Mouse (Mus musculus) WW6 (cell line): ENCODE data around the gene Mrpl4.
A peak's percentile ranks its signal among the peaks of the same experiment; 100 is the strongest.

Source experiments
- DNase-seq: peaks from one replicate; pipeline ENCODE4 v3.0.0-alpha.2; 2013; ENCODE audit warnings: low read depth, low spot score

Gene Mrpl4

GRCm38 (mm10) chr9:21017177-21017575, 14.6 kb downstream of the Mrpl4 start:
- no peak for DNase-seq

GRCm38 (mm10) chr9:21018600-21018999, 16.1 kb downstream of the Mrpl4 start:
- DNase-seq = no peak

- no peak for DNase-seq
Measured at GRCm38 (mm10) chr9:21021363-21021762, 18.8 kb downstream of the Mrpl4 start.

GRCm38 (mm10) chr9:21022288-21022687, 19.8 kb downstream of the Mrpl4 start:
- no peak for DNase-seq

GRCm38 (mm10) chr9:21022726-21023125, 20.2 kb downstream of the Mrpl4 start:
- DNase-seq = no peak

- DNase-seq = no peak
Measured at GRCm38 (mm10) chr9:21025258-21025810, 22.8 kb downstream of the Mrpl4 start.

- no peak for DNase-seq
Measured at GRCm38 (mm10) chr9:21026849-21027248, 24.3 kb downstream of the Mrpl4 start.

- no peak for DNase-seq
Measured at GRCm38 (mm10) chr9:21027774-21028290, 25.3 kb downstream of the Mrpl4 start.

- DNase-seq = no peak
Measured at GRCm38 (mm10) chr9:21028560-21029110, 26.1 kb downstream of the Mrpl4 start.

GRCm38 (mm10) chr9:21029291-21030054, 26.9 kb downstream of the Mrpl4 start, which contains the start of gene Icam4:
TSS of gene Icam4 (plus strand) at chr9:21029373.
- DNase-seq = peak; percentile 78

GRCm38 (mm10) chr9:21030055-21030600, 27.6 kb downstream of the Mrpl4 start:
- DNase-seq = no peak

- peak; percentile 87 for DNase-seq
Measured at GRCm38 (mm10) chr9:21030781-21031250, 28.3 kb downstream of the Mrpl4 start.

GRCm38 (mm10) chr9:21031251-21031895, 28.8 kb downstream of the Mrpl4 start:
- no peak for DNase-seq

GRCm38 (mm10) chr9:21031896-21032351, 29.4 kb downstream of the Mrpl4 start, which contains the start of gene Icam5:
TSS of gene Icam5 (plus strand) at chr9:21032073.
- no peak for DNase-seq

- no peak for DNase-seq
Measured at GRCm38 (mm10) chr9:21032491-21032890, 30.0 kb downstream of the Mrpl4 start.

- DNase-seq = peak; percentile 83
Measured at GRCm38 (mm10) chr9:21033136-21033535, 30.6 kb downstream of the Mrpl4 start.

GRCm38 (mm10) chr9:21034481-21035085, 32.0 kb downstream of the Mrpl4 start:
- DNase-seq = no peak

GRCm38 (mm10) chr9:21035586-21035985, 33.0 kb downstream of the Mrpl4 start:
- DNase-seq = no peak

- no peak for DNase-seq
Measured at GRCm38 (mm10) chr9:21036161-21036560, 33.6 kb downstream of the Mrpl4 start.

GRCm38 (mm10) chr9:21036666-21037065, 34.1 kb downstream of the Mrpl4 start:
- no peak for DNase-seq

GRCm38 (mm10) chr9:21037481-21037891, 34.9 kb downstream of the Mrpl4 start:
- no peak for DNase-seq
